Mouse (Mus musculus) gastrocnemius, postnatal 25 days (tissue): ENCODE results near the gene Asb15. TPM values are rescaled to one million over a fixed set of nuclear protein-coding genes. Genes with fewer than 3 reads are reported as not detected.

Source experiments
- DNase-seq: peaks from one replicate; pipeline ENCODE4 v3.0.0; 2022
- long read RNA-seq, 2 experiments: library from polyadenylated mRNA; stranded (forward); transcript quantifications; one replicate each; pipeline ENCODE4 v2.0.0; 2021
- total RNA-seq, 2 experiments: library from RNA; stranded (reverse); gene quantifications; 1 replicate in 1 of 2; 2 replicates in 1 of 2; pipeline ENCODE4 v1.2.3; 2021

Gene Asb15
- total RNA-seq = 10 to 100 TPM; 10.3 to 20.8 TPM
- long read RNA-seq, experiment 1, partial matches to known transcripts = 0 of 5 reads
- long read RNA-seq, experiment 1, other reads (novel, unspliced or antisense) = 5 of 5 reads
- long read RNA-seq, experiment 2, partial matches to known transcripts = 3 of 8 reads
- long read RNA-seq, experiment 2, other reads (novel, unspliced or antisense) = 5 of 8 reads

DNA sequence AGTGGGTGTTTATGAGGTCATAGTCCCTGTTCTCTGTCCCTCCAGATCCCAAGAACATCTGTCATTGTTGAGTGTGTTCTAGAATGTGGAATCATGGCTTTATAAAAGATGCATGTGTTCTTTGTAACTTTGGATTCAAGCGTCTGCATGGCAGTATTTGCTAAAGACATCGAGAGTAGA lies at the start of gene Asb15:
Gene Asb15 (plus strand): TSS at position 81 of the 180 bp plus-strand sequence.
- no peak for DNase-seq

DNA sequence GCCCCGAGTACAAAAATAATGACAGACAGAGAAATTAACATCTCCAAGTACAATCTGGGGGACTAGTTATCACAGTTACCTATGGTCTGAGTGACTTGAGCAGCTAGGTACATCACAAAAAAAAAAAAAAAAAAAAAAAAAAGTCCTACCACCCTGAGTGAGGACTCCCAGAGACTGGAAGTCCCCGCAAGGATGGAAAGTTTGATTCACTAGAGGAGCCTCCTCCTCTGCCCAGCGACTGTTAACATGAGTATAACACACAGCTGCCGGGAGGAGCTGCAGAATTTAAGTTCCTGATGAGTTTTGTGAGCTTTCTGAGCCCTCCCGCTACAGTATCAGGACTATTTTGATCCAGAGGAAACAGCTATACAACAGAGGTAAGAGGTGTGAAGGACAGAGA lies 41.4 kb upstream of the Asb15 start:
- DNase-seq = no peak

- DNase-seq = no peak
Observed at GRCm38 (mm10) chr6:24490341-24490740, 37.6 kb upstream of the Asb15 start.

- DNase-seq = no peak
Observed at GRCm38 (mm10) chr6:24504141-24504540, 23.8 kb upstream of the Asb15 start.

GRCm38 (mm10) chr6:24514552-24515284 lies 13.2 kb upstream of the Asb15 start, which contains the start of gene Iqub:
TSS of gene Iqub (minus strand) at chr6:24515067.
- DNase-seq = peak; percentile 41

- no peak for DNase-seq
Observed at GRCm38 (mm10) chr6:24516197-24516596, 11.7 kb upstream of the Asb15 start.

DNA sequence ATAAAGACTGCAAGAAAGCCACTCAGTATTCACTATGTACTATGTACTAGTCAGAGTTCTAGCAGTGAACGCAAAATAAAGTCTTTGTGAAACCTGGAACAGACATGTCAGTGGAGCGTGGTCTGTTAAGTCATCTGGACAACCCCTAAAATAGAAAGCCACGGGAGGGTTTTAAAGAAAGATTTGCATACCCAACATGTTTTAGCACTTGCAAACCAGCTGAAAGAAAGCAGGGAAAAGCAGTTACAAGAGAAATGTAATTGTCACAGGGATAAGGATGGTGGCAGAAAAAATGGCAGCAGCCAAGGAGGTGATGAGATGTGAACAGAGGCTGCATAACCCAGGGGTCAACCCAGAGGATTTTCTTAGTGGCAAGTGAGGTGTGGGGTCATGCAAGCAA lies 2.2 kb upstream of the Asb15 start:
- no peak for DNase-seq

DNA sequence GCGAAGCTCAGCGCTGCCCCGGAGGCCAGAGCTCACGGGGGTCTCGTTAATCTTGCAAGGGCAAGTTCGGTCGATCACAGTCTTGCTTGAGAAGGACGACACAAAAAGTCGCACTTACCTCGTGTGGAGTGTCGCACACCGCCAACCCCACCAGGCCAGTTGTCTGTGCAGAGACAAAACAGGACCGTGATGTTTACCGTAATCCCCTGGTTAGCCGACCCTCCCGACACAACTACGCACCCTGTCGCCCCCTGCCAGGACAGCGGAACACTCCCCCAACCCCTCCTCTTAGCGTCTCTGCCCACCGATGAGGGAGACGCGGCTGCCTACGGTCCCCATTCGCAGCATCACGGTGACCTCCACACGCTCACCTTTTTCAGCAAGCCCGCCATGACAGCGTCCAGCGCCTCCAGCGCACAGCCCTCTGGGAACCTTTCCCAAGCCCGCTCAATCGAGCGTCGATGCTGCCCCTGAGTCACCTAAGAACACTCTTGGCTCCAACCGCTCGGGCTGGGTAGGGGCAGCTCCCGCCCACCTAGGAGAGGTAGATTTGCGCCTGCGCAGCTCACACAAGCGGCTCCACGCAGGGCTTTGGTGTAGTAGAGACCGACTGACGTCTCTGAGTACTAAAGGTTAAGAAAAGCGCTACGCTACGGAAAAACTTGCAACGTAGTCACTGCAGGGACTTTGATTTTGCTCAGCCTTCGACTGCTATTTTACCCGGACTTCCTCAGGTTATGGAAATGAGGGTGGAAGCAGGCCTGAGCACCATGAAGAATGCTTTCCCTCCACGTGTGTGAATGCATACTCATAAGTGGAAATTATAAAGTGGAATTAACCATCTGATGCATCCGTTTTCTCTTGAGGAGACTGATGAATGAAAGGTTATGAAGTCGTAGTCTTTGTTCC lies 535 bp upstream of the Asb15 start, which contains the start of gene Ndufa5:
Gene Ndufa5 (minus strand): TSS at position 859 of the 909 bp plus-strand sequence.
- peak; percentile 92 for DNase-seq

GRCm38 (mm10) chr6:24530166-24530565 lies 2.2 kb downstream of the Asb15 start:
- no peak for DNase-seq

GRCm38 (mm10) chr6:24530711-24531420 lies 2.9 kb downstream of the Asb15 start:
- DNase-seq = peak; percentile 24

GRCm38 (mm10) chr6:24532804-24533203 lies 4.9 kb downstream of the Asb15 start:
- no peak for DNase-seq

DNA sequence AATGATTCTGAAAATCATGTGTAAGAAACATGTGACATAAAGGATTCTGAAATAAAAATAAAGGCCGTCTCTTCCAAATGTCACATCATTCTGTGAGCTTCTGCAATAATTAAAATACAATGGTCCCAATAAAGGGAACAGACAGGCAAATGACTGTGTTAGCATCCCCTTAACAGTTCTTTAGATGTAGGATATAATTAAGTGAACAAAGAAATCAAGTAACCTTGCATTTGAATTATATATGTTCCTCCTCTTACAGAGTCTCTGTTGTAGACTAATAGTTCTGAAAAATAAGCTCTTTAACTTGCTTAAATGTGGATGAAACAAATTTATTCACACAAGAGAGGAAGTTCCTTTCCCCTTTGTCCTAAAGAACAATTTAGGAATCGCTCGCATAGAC lies 10.5 kb downstream of the Asb15 start:
- DNase-seq = no peak

DNA sequence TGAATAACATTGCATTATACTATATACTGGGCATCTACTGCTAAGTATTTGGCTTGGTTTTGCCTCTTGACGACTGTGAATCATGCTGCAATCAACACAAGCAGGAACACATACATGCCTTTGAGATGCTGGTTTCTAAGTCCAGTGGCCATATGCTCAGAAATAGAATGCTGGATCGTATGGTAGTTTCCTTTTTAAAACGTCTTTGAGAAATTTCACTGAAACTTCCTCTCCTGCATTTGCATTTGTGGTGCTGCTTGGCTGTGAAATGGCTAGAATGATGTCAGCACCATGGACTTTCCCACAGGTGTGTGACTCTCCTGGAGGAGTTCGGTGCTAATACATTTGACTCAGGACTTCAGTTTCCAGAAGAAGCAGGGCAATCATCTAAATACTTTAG lies 12.2 kb downstream of the Asb15 start:
- no peak for DNase-seq

- peak; percentile 28 for DNase-seq
Observed at GRCm38 (mm10) chr6:24542393-24542792, 14.4 kb downstream of the Asb15 start.

GRCm38 (mm10) chr6:24543119-24543591 lies 15.2 kb downstream of the Asb15 start:
- peak; percentile 21 for DNase-seq

DNA sequence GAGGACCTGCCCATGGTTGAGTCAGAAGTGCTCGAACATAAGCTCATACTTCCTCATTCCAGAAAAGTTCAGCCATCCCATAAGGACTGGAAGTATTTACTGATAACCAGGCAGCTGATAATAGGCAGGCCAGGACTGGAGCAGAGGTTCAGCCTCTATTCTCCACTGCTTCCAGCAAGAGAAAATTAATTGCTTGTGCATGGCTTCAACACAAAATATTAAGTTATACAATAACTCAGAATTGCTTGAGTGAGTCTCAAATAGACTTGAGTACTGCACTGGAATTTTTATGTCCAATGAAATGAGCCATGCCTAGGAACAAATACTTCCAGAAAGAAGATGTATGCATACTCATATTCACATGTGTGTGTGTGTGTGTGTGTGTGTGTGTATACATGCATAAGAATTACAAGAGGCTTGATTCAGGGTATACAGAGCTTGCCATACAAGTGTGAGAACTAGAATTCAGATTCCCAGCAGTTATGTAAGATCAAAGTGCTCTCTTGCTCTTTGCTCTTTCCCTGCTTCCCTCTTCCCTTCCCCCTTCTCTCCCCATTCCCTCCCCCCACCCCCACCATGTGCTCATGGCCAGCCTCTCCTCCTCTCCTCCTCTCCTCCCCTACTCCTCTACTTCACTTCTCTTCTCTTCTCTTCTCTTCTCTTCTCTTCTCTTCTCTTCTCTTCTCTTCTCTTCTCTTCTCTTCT lies 18.9 kb downstream of the Asb15 start:
- no peak for DNase-seq

DNA sequence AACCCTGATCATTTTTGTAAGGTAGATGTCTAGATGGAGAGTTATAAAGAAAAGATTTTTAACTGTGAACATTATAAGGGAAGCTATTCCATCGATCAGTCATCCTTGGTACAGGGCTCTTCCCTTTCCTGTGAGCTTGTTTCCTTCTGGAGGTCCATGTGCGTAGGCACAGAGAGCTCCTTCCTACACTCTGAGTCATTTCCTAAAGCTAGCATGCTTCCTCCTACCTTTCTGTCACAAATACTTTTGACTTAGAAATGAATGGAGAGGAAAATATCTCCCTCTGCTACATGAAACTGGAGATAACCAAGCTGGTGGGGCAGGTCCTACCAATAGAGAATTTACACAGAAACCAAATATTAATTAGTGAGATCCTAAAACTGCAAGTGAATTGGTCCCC lies 21.9 kb downstream of the Asb15 start:
- DNase-seq = no peak

DNA sequence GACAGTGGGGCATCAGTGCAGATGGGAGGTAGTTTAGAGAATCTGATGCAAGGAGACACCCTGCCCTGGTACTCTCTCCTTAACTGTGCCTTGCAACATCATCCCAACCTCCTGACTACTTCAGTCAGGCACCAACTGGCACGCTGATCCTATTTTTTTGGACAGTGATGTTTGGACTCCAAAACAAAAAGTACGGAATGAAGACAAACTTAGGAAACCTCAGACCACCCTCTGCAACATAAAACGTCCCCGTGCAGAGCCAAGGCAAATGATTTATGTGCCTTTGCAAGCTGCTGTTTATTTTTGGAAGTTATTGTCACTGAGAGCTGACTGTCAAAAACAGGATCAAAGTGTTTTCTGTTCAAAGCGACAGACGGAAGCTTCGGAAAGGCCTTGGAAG lies 24.1 kb downstream of the Asb15 start:
- peak; percentile 55 for DNase-seq

DNA sequence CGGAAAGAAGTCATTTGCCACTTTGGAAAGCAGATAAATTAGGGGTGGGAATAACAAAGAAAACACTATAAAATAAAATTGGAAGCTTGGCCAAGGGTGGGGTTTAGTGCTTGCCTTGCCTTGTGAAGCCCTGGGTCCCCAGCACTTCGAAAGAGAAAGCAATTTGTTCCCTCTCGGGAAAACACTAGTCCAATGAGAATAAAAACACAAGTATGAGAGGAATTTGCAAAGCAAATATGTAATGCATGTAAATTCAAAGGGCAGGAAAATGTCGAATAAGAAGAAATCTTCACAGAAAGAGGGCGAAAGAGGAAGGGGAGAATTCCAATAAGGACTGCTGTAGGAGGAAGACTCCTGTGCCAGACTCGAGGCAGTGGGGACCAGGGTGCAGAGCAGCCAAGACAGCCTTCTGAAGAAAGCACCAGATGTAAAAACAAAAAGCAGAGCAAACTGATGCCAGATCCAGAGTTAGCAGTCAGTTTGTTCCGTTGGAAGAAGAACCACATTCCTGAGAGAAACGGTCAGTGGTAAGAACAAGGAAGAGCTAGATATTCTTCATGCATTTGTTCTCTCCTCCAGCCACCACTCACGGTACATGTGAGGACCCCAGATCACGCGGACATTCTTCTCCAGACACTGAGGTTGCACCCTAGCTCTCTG lies 26.6 kb downstream of the Asb15 start:
- peak; percentile 60 for DNase-seq

DNA sequence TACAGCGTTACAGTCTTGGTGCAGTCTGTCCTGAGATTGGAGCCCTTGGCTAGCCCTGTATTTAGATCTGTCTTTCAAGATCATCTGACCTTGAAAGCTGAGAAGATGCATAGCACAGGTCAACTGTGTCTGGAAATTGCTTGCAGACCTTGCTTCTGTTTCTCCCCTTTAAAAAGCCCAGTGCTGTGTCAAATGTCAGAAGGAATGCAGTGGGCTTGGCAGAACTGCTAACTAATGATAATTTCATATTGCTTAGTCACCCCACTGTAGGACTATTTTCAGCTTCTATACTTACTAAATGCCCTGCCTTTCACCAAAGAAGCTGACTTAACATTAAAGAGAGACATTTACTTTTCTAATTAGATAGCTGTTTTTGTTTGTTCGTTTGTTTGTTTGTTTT lies 27.5 kb downstream of the Asb15 start:
- peak; percentile 46 for DNase-seq

GRCm38 (mm10) chr6:24564081-24564480 lies 36.1 kb downstream of the Asb15 start:
- no peak for DNase-seq
